Mouse (Mus musculus): Measurements from ENCODE around the gene Cdk5r2.

Gene Cdk5r2

GRCm38 (mm10) chr1:74854306-74855056 lies at the start of gene Cdk5r2:
TSS of gene Cdk5r2 (plus strand) at chr1:74854934.
- Histone ChIP-seq H3K4me3 (replicated peaks; ENCODE audit: low read length) (peak within 1 kb of the TSS; percentile 84), H3K36me3 (ENCODE audit: insufficient read depth, low read length) (no peaks in the 10 kb centered on the region), H3K4me1 (replicated peaks; ENCODE audit: low read depth, low read length) (peaks cover 85% of the 10 kb centered on the region), H3K9me3 (ENCODE audit: low read length) (no peaks in the 10 kb centered on the region), H3K27me3 (ENCODE audit: insufficient read depth, low read length) (peaks cover 59% of the 10 kb centered on the region)
- TF ChIP-seq CTCF (conservative IDR thresholded peaks at IDR 0.05; ENCODE audit: low read length) (no peak), POU5F1 (IDR thresholded peaks at IDR 0.05; ENCODE audit: borderline replicate concordance, low read length) (no peak)

- Histone ChIP-seq H3K27me3 (ENCODE audit: insufficient read depth, low read length) (peaks cover 95% of the 10 kb centered on the region), H3K9me3 (ENCODE audit: low read length) (no peaks in the 10 kb centered on the region), H3K4me3 (replicated peaks; ENCODE audit: low read length) (peak overlapping the region; percentile 62; the same call in 1 of the 2 replicates), H3K36me3 (ENCODE audit: insufficient read depth, low read length) (no peaks in the 10 kb centered on the region), H3K4me1 (replicated peaks; ENCODE audit: low read depth, low read length) (peaks cover 70% of the 10 kb centered on the region)
- TF ChIP-seq CTCF (conservative IDR thresholded peaks at IDR 0.05; ENCODE audit: low read length) (no peak), POU5F1 (IDR thresholded peaks at IDR 0.05; ENCODE audit: borderline replicate concordance, low read length) (no peak), NANOG (IDR thresholded peaks at IDR 0.05; ENCODE audit: borderline replicate concordance, low read length) (no peak)
Observed at GRCm38 (mm10) chr1:74805340-74805835, 49.3 kb upstream of the Cdk5r2 start.

GRCm38 (mm10) chr1:74805843-74806242 lies 48.9 kb upstream of the Cdk5r2 start:
- peaks cover 66% of the 10 kb centered on the region for H3K4me1 ChIP-seq (replicated peaks; ENCODE audit: low read depth, low read length)
- no peaks in the 10 kb centered on the region for H3K36me3 ChIP-seq (ENCODE audit: insufficient read depth, low read length)
- peaks cover 93% of the 10 kb centered on the region for H3K27me3 ChIP-seq (ENCODE audit: insufficient read depth, low read length)
- H3K4me3 ChIP-seq (replicated peaks; ENCODE audit: low read length): peak overlapping the region; percentile 62
- H3K9me3 ChIP-seq (ENCODE audit: low read length): no peaks in the 10 kb centered on the region
- TF ChIP-seq CTCF (conservative IDR thresholded peaks at IDR 0.05; ENCODE audit: low read length) (no peak), NANOG (IDR thresholded peaks at IDR 0.05; ENCODE audit: borderline replicate concordance, low read length) (no peak), POU5F1 (IDR thresholded peaks at IDR 0.05; ENCODE audit: borderline replicate concordance, low read length) (no peak)

- TF ChIP-seq CTCF (conservative IDR thresholded peaks at IDR 0.05; ENCODE audit: low read length) (peak; percentile 43), POU5F1 (IDR thresholded peaks at IDR 0.05; ENCODE audit: borderline replicate concordance, low read length) (no peak), NANOG (IDR thresholded peaks at IDR 0.05; ENCODE audit: borderline replicate concordance, low read length) (no peak)
- Histone ChIP-seq H3K9me3 (ENCODE audit: low read length) (no peaks in the 10 kb centered on the region), H3K4me3 (replicated peaks; ENCODE audit: low read length) (peak overlapping the region; percentile 62), H3K36me3 (ENCODE audit: insufficient read depth, low read length) (no peaks in the 10 kb centered on the region), H3K27me3 (ENCODE audit: insufficient read depth, low read length) (peaks cover 91% of the 10 kb centered on the region), H3K4me1 (replicated peaks; ENCODE audit: low read depth, low read length) (peaks cover 63% of the 10 kb centered on the region)
Observed at GRCm38 (mm10) chr1:74806360-74807311, 48.1 kb upstream of the Cdk5r2 start.

- peaks cover 83% of the 10 kb centered on the region for H3K27me3 ChIP-seq (ENCODE audit: insufficient read depth, low read length)
- no peaks in the 10 kb centered on the region for H3K36me3 ChIP-seq (ENCODE audit: insufficient read depth, low read length)
- TF ChIP-seq CTCF (conservative IDR thresholded peaks at IDR 0.05; ENCODE audit: low read length): no peak
- no peak for TF ChIP-seq NANOG (IDR thresholded peaks at IDR 0.05; ENCODE audit: borderline replicate concordance, low read length)
- no peak for TF ChIP-seq POU5F1 (IDR thresholded peaks at IDR 0.05; ENCODE audit: borderline replicate concordance, low read length)
Observed at GRCm38 (mm10) chr1:74807551-74808071, 47.1 kb upstream of the Cdk5r2 start.

GRCm38 (mm10) chr1:74808078-74808477 lies 46.7 kb upstream of the Cdk5r2 start:
- peak overlapping the region; percentile 62 for H3K4me3 ChIP-seq (replicated peaks; ENCODE audit: low read length)

More at GRCm38 (mm10) chr1:74807551-74808071, 47.1 kb upstream of the Cdk5r2 start:
- Histone ChIP-seq H3K9me3 (ENCODE audit: low read length) (no peaks in the 10 kb centered on the region), H3K4me3 (replicated peaks; ENCODE audit: low read length) (peak overlapping the region; percentile 62), H3K4me1 (replicated peaks; ENCODE audit: low read depth, low read length) (peaks cover 59% of the 10 kb centered on the region)

GRCm38 (mm10) chr1:74809007-74809406 lies 45.7 kb upstream of the Cdk5r2 start:
- H3K27me3 ChIP-seq (ENCODE audit: insufficient read depth, low read length): peaks cover 75% of the 10 kb centered on the region
- TF ChIP-seq CTCF (conservative IDR thresholded peaks at IDR 0.05; ENCODE audit: low read length) (peak; percentile 62), POU5F1 (IDR thresholded peaks at IDR 0.05; ENCODE audit: borderline replicate concordance, low read length) (no peak), NANOG (IDR thresholded peaks at IDR 0.05; ENCODE audit: borderline replicate concordance, low read length) (no peak)
- no peak overlapping the region for H3K4me3 ChIP-seq (replicated peaks; ENCODE audit: low read length)
- no peaks in the 10 kb centered on the region for H3K9me3 ChIP-seq (ENCODE audit: low read length)
- H3K4me1 ChIP-seq (replicated peaks; ENCODE audit: low read depth, low read length): peaks cover 48% of the 10 kb centered on the region
- no peaks in the 10 kb centered on the region for H3K36me3 ChIP-seq (ENCODE audit: insufficient read depth, low read length)

More at GRCm38 (mm10) chr1:74808078-74808477, 46.7 kb upstream of the Cdk5r2 start:
- Histone ChIP-seq H3K27me3 (ENCODE audit: insufficient read depth, low read length) (peaks cover 78% of the 10 kb centered on the region), H3K36me3 (ENCODE audit: insufficient read depth, low read length) (no peaks in the 10 kb centered on the region), H3K4me1 (replicated peaks; ENCODE audit: low read depth, low read length) (peaks cover 56% of the 10 kb centered on the region), H3K9me3 (ENCODE audit: low read length) (no peaks in the 10 kb centered on the region)
- TF ChIP-seq NANOG (IDR thresholded peaks at IDR 0.05; ENCODE audit: borderline replicate concordance, low read length) (no peak), CTCF (conservative IDR thresholded peaks at IDR 0.05; ENCODE audit: low read length) (peak; percentile 82)
